Mouse (Mus musculus) embryonic facial prominence, embryonic 11.5 days (tissue): ENCODE measurements at regions not wholly inside any gene's neighbourhood (a gene's known extent, or its start where the extent isn't known, plus 50 kb on each side); places are given as distances from the start of the nearest gene placed in this dataset.

ENCODE experiments used
- ATAC-seq: fragments of 200-750 bp; cut with Nextera tagmentation; replicated peaks from 2 replicates; pipeline ENCODE4 v1.8.0; 2017; ENCODE audit warnings: low read depth; ENCODE audit not compliant: insufficient number of reproducible peaks, low FRiP score, low TSS enrichment
- DNase-seq: peaks from one replicate; pipeline ENCODE4 v3.0.0-alpha.2; 2015; ENCODE audit warnings: low spot score
- H3K27ac ChIP-seq: fragments of 300-500 bp; sonication (generic); replicated peaks from 2 replicates; pipeline ENCODE4 v1.5.1; 2014; ENCODE audit warnings: mild to moderate bottlenecking, low read depth, low read length, control low read depth
- H3K27me3 ChIP-seq: fragments of 300-500 bp; sonication (generic); 2 replicates; pipeline ENCODE4 v1.6.1; 2014; ENCODE audit warnings: mild to moderate bottlenecking, low read length, moderate library complexity, mixed read lengths; ENCODE audit not compliant: control insufficient read depth, insufficient read depth
- H3K36me3 ChIP-seq: fragments of 300-500 bp; sonication (generic); replicated peaks from 2 replicates; pipeline ENCODE4 v1.6.1; 2014; ENCODE audit warnings: low read depth, mild to moderate bottlenecking, low read length, moderate library complexity, mixed read lengths; ENCODE audit not compliant: control insufficient read depth, insufficient read depth
- H3K4me1 ChIP-seq: fragments of 300-500 bp; sonication (generic); 2 replicates; pipeline ENCODE4 v1.6.1; 2014; ENCODE audit warnings: low read length, mixed read lengths; ENCODE audit not compliant: control insufficient read depth, insufficient read depth
- H3K4me2 ChIP-seq: fragments of 300-500 bp; sonication (generic); 2 replicates; pipeline ENCODE4 v1.6.1; 2014; ENCODE audit warnings: low read depth, mild to moderate bottlenecking, control low read depth, low read length, moderate library complexity
- H3K4me3 ChIP-seq: fragments of 300-500 bp; sonication (generic); 2 replicates; pipeline ENCODE4 v1.5.1; 2014; ENCODE audit warnings: low read depth, low read length, control low read depth
- H3K9ac ChIP-seq: fragments of 300-500 bp; sonication (generic); replicated peaks from 2 replicates; pipeline ENCODE4 v1.6.1; 2014; ENCODE audit warnings: mild to moderate bottlenecking, control low read depth, low read length
- H3K9me3 ChIP-seq: fragments of 300-500 bp; sonication (generic); replicated peaks from 2 replicates; pipeline ENCODE4 v1.6.1; 2016; ENCODE audit warnings: mild to moderate bottlenecking, low read length, inconsistent platforms, mixed read lengths; ENCODE audit not compliant: control insufficient read depth
- WGBS: fragments of 180-500 bp; shearing (Covaris S2); extraction: QIAGEN DNeasy Blood & Tissue Kit; methylation state at CpG from one replicate; pipeline ENCODE4 v1.1.7; 2014; 5-methylcytosine and 5-hydroxymethylcytosine counted together

DNA sequence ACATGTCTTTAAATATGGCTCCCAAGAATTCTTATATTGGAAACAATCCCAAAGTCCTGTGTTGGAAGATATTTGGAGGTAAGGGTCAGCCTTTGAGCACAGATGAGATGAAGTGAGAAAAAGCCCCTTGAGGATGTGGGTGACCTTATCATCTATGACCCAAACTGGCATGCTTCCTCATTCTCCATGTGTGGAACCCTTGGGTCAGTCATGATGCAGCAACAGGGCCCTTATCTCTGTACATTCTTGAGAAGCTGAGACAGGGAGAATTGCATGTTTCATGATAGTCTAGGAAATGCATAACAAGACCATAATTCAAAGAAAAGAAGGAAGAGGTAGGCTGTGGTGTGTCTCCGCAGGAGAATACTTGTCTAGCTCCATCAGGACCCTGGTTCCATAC is 621.8 kb upstream of the Adam5 start:
- WGBS: 96% methylated on average over 1 of the region's 1 CpGs
- no peaks in the 10 kb centered on the region for H3K4me1 ChIP-seq
- no peaks in the 10 kb centered on the region for H3K36me3 ChIP-seq
- H3K9me3 ChIP-seq: no peaks in the 10 kb centered on the region
- H3K27me3 ChIP-seq: no peaks in the 10 kb centered on the region
- DNase-seq (no peak), ATAC-seq (no peak)
- no peak overlapping the region for H3K9ac ChIP-seq
- no peak overlapping the region for H3K4me3 ChIP-seq
- H3K27ac ChIP-seq: no peak overlapping the region
- H3K4me2 ChIP-seq: no peak overlapping the region

DNA sequence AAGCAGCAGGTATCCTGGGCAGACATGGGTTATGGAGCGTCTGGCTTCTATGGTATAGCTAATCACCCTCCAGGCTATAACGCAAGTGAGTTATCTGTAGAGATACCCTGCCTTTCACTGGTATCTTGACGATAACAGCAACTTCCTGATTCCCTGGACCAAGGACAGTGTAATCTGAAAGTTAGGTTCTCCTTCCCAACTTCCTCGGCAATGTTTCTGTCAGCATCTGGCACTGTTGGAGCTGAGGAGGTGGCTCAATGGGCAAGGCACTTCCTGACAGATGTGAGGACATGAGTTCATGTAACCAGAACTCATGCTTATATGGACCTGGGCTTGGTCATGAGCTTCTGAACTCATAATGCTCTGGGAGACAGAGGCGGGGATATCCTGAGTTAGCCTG is 620.9 kb upstream of the Adam5 start:
- H3K36me3 ChIP-seq: no peaks in the 10 kb centered on the region
- no peaks in the 10 kb centered on the region for H3K9me3 ChIP-seq
- DNase-seq: no peak
- WGBS: 76% methylated on average over 5 of the region's 5 CpGs
- H3K4me1 ChIP-seq: peaks cover 4% of the 10 kb centered on the region
- H3K27ac ChIP-seq: no peak overlapping the region
- H3K4me2 ChIP-seq: no peak overlapping the region
- H3K27me3 ChIP-seq: no peaks in the 10 kb centered on the region
- no peak overlapping the region for H3K9ac ChIP-seq
- H3K4me3 ChIP-seq: no peak overlapping the region
- no peak for ATAC-seq

DNA sequence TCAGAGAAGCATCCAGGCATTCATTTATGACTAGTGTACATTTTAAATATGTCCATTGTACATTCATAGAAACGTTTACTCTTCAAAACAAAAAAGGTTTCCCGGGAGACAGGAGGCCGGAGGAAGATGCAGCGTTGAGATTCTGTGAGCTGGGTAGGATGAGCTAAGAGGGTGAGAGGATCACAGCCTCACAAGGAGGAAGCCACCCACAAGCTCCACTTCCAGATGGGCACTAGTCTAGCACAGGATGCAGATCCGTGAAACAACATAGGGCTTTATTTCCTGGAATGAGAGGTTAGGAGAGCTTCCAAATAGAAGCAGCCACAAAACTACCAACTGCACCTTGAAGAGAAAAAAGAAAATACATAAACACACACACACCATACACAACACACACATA is 619.4 kb upstream of the Adam5 start:
- no peaks in the 10 kb centered on the region for H3K36me3 ChIP-seq
- WGBS: 73% methylated on average over 5 of the region's 5 CpGs
- H3K27ac ChIP-seq: no peak overlapping the region
- no peaks in the 10 kb centered on the region for H3K9me3 ChIP-seq
- DNase-seq: no peak
- H3K4me1 ChIP-seq: peaks cover 4% of the 10 kb centered on the region
- no peaks in the 10 kb centered on the region for H3K27me3 ChIP-seq
- no peak overlapping the region for H3K4me2 ChIP-seq
- H3K4me3 ChIP-seq: no peak overlapping the region
- no peak for ATAC-seq
- H3K9ac ChIP-seq: no peak overlapping the region

DNA sequence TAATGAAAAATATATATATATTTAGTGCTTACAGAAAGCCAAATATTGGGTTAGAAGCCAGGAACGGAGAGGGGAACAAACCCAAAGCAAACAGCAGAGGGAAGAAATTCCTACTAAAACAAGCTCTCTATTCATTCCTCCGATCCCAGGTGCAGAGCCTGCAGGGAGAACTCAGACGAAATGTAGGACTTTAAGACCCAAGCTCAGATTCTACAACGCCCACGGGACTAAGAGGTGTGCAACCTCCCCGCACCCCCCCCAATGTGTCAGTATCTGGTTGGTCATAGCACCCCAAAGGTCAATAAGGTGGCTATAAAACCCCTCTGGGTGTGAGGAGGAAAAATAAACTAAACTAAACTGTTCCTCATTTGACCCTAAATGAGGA is 616.9 kb upstream of the Adam5 start:
- no peak overlapping the region for H3K4me3 ChIP-seq
- H3K4me1 ChIP-seq: peaks cover 4% of the 10 kb centered on the region
- peak overlapping the region; percentile 29 for H3K4me2 ChIP-seq
- ATAC-seq: no peak
- H3K27me3 ChIP-seq: no peaks in the 10 kb centered on the region
- DNase-seq: peak; percentile 58
- no peaks in the 10 kb centered on the region for H3K9me3 ChIP-seq
- no peaks in the 10 kb centered on the region for H3K36me3 ChIP-seq
- 0 out of 2 replicates have a peak overlapping the region, but pooled peaks have one; percentile 31 for H3K27ac ChIP-seq
- 15% methylated on average over 6 of the region's 6 CpGs for WGBS
- 0 out of 2 replicates have a peak overlapping the region, but pooled peaks have one; percentile 23 for H3K9ac ChIP-seq

DNA sequence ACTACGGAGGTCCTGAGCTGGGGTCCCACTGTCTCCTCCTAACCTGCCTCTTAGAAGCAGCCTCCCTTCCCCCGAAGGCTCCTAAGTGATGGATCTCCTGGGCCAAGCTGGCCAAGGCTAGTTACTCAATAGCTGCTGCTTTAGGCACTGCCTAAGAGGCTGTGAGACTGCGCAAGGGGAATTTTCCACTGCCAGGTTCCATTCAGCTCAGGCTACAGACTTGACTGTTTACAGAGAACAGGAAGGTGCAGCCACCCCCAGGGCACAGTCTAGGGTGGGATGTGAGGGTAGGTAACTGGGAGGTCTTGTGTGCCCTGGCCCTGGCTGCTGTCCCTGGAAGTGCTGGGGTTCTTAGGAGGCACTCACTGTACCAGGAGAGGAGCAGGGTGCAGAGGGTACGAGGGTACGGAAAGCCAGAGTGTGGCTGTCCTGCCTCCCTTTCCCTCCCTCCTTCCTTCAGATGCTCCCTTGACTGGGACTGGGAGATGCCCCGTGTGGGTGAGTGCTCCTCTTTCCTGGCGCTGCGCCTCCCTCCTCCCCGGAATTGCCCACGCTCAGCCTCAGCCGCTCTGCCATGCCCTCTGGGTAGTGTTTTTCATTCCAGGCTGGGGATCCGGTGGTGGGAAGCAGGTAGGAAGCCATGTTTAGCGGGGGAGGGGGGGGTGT is 616.4 kb upstream of the Adam5 start:
- DNase-seq: peak; percentile 47
- Histone ChIP-seq H3K4me2 (peak overlapping the region; percentile 29), H3K4me1 (peaks cover 4% of the 10 kb centered on the region), H3K36me3 (no peaks in the 10 kb centered on the region), H3K9ac (peak overlapping the region; percentile 23; the same call in 1 of the 2 replicates), H3K4me3 (no peak overlapping the region), H3K27me3 (no peaks in the 10 kb centered on the region), H3K27ac (peak overlapping the region; percentile 31; the same call in 1 of the 2 replicates), H3K9me3 (no peaks in the 10 kb centered on the region)
- ATAC-seq: peak; percentile 72
- 17% methylated on average over 9 of the region's 13 CpGs for WGBS

DNA sequence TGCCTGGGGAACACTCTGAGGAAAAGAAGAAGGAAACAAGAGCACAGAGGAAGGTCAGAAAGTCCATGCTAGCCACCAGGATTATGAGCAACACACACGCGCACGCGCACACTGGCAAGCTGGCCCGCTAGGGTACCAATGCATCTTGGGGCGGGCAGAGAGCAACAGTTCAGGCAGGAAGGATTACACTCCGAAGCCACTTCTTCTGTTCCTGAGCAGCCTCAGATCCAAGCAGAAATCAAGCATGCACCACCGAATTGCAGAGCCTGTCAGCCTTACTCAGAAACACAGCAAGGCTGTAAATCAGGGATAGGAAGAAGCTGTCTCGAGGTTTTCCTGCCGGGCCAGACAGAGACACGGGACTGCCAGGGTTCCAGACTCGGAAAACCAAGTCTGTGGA is 615.8 kb upstream of the Adam5 start:
- WGBS: 60% methylated on average over 12 of the region's 12 CpGs
- ATAC-seq: no peak
- H3K9me3 ChIP-seq: no peaks in the 10 kb centered on the region
- no peak for DNase-seq
- H3K36me3 ChIP-seq: no peaks in the 10 kb centered on the region
- H3K4me1 ChIP-seq: peaks cover 4% of the 10 kb centered on the region
- H3K9ac ChIP-seq: no peak overlapping the region
- no peaks in the 10 kb centered on the region for H3K27me3 ChIP-seq
- no peak overlapping the region for H3K4me2 ChIP-seq
- no peak overlapping the region for H3K27ac ChIP-seq
- no peak overlapping the region for H3K4me3 ChIP-seq

DNA sequence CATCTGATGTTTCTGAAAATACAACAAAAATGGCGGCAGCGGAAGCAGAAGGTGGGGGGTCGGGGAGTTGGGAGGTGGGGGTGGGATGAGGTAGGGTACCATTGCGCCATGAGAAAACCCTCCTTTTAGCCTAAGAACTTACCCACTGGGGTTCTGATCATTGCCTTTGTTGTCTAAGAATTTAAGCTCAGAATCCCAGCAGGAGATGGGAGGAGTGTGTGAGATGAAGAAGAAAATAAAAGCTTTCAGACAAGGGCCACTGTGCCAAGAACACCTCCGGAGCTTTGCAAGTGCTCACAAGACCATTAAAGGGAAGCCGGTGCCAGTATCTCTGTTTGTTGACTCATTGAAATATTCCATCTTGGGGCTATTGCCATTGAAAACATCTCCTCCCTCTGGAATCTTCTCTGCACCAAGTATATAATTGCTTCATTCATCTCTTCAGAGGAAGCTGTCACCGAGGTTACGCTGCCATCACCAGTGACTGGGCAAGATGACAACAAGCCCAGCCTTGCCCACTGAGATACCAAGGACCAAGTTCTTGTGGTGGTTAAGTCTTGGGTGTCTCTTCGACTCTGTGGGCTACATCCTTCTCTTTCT is 614.0 kb upstream of the Adam5 start:
- H3K4me3 ChIP-seq: no peak overlapping the region
- no peak for DNase-seq
- H3K9me3 ChIP-seq: no peaks in the 10 kb centered on the region
- no peak for ATAC-seq
- H3K27ac ChIP-seq: no peak overlapping the region
- no peaks in the 10 kb centered on the region for H3K36me3 ChIP-seq
- peaks cover 4% of the 10 kb centered on the region for H3K4me1 ChIP-seq
- no peak overlapping the region for H3K9ac ChIP-seq
- H3K27me3 ChIP-seq: no peaks in the 10 kb centered on the region
- H3K4me2 ChIP-seq: no peak overlapping the region
- WGBS: 81% methylated on average over 9 of the region's 9 CpGs

DNA sequence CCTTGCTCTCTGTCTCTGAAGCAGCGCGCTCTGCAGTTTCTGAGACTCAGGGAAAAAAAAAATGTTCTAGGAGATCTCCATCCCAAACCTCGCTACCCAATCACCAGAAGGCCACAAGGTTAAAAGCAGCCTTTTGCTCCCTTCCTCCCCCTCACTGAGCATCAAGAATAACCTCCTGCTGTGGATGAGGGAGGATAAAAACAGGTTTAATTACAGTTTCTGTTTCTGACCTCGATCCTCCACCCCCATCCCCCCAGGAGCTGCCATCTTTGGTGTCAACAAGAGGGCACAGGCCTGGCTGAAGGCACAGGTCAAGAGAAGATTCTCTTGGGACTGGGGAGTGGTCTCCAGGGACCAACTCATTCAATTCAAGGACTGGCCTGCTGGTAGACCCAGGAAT is 613.0 kb upstream of the Adam5 start:
- H3K9me3 ChIP-seq: no peaks in the 10 kb centered on the region
- WGBS: 33% methylated on average over 4 of the region's 4 CpGs
- H3K9ac ChIP-seq: no peak overlapping the region
- no peak overlapping the region for H3K4me3 ChIP-seq
- ATAC-seq (no peak), DNase-seq (no peak)
- no peaks in the 10 kb centered on the region for H3K27me3 ChIP-seq
- no peak overlapping the region for H3K4me2 ChIP-seq
- peaks cover 4% of the 10 kb centered on the region for H3K4me1 ChIP-seq
- no peak overlapping the region for H3K27ac ChIP-seq
- no peaks in the 10 kb centered on the region for H3K36me3 ChIP-seq
